Mouse (Mus musculus): ENCODE measurements around the gene Tmem185b.

DNA sequence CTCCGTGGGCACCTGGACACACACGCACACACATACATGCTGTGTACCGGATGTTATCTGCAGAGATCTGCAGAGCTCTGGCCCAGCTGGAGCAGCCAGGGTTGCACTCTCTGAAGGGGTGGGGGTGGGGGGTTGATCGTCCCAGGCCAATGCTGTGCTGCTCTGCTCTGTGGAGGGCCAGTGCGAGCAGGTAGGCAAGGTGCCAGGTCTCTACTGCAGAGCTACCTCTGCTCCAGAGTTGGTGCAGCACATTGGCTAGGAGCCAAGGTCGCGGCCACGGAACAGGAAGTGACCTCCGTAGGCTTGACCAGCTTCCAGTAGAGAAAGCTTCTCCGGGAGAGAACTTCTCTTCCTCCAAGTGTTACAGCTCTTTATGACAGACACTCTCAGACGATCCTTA, 33.9 kb upstream of the Tmem185b start:
- TF ChIP-seq CTCF (IDR thresholded peaks at IDR 0.05; ENCODE audit: extremely low read depth, insufficient read depth, insufficient read length, insufficient replicate concordance) = no peak
- no peak for TF ChIP-seq POLR2A (IDR thresholded peaks at IDR 0.05; ENCODE audit: low read depth, low read length)
